Mouse (Mus musculus): ENCODE results near the gene Acaa1b.

Acaa1b gene

DNA sequence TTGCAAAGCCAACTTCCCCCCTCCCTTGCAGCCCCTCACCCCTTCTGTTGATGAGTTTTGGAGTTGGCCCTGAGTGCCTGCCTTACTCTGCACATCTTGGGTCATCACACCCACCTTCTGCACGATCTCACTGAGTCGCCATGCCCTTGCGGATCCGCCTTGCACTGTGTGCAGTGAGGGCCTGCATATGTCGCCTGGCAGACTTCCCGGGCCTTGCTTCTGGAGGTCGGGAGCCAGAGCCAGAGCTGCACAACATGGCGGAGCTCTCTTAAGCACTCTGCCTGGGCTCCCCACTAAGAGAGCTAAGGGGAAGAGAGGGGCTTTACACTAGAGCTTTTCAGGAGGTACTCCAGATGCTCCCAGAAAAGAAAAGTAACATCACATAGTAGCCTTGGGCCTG is 12.2 kb downstream of the Acaa1b start:
- DNase-seq (ENCODE audit: low read depth, low spot score), result no peak

DNA sequence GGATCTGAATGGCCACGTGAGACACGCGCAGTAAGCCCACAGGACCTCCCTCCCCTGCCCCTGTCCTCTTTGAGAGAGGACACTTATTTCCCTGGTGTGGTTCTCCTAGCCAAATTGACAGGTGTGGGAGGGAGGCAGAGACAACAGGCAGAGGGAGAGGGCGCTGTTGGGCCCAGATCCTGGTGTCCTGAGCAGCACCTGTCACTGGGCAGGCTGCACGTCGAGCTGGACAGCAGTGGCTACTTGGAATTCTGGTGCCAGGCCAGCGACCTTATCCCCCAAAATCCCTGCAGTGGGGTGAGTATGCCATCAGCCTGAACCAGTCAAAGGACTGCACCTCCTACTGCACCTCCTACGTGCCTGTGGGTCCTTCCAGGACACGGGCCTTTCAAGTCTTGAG is 13.5 kb downstream of the Acaa1b start:
- DNase-seq (ENCODE audit: low read depth, low spot score), result no peak

DNA sequence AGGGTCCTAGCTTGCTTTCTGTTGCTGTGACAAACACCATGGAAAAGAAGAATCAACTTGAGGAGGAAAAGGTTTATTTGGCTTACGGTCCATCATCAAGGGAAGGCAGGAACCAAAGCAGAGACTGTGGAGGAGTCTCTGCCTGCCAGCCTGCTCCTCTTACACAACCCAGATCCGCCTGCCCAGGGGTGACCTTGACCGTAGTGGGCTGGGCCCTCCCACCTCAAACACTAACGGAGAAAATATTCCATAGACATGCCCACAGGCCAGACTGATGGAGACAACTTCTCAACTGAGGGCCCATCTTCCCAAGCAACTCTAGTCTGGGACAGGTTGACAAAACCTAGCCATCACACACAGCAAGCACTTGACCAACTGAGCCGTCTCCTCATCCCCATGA is 14.8 kb downstream of the Acaa1b start:
- no peak for DNase-seq (ENCODE audit: low read depth, low spot score)

DNA sequence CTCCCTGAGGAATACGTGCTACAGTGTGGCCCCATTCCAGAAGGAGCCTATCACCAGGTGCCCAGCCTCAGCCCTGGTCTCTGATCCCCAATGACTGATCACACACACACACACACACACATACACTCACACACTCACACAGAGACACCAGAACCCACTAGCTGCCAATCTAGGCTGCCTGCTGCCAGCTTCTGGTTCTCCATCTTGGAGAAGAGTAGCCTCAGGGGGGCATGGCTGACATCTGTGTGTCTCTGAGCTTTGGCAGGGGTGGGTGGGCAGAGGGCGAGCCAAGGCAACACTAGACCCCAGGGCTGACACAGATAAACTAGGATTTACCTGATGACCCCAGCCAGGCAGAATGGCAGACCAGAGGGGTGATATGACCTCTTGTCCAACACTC is 18.1 kb downstream of the Acaa1b start:
- DNase-seq (ENCODE audit: low read depth, low spot score), result no peak

DNA sequence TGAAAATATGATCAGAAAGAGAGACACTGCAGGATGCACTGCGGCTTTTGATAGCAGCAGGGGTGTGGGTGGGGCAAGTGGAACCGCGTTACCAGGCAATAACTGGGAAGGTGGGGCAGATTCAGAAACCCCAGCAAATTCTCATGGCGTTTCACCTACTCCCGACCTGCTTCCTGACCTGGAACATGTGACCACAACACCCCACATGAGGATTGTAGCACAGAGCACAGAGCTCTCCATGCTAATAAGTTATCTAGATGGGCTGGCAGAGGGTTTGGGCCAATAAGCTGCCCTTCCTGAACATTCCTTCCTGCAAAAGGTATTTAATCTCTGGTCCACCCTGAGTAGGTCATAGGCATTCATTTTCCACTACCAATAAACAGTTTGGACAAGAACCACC is 26.2 kb downstream of the Acaa1b start:
- DNase-seq (ENCODE audit: low read depth, low spot score), result no peak

DNA sequence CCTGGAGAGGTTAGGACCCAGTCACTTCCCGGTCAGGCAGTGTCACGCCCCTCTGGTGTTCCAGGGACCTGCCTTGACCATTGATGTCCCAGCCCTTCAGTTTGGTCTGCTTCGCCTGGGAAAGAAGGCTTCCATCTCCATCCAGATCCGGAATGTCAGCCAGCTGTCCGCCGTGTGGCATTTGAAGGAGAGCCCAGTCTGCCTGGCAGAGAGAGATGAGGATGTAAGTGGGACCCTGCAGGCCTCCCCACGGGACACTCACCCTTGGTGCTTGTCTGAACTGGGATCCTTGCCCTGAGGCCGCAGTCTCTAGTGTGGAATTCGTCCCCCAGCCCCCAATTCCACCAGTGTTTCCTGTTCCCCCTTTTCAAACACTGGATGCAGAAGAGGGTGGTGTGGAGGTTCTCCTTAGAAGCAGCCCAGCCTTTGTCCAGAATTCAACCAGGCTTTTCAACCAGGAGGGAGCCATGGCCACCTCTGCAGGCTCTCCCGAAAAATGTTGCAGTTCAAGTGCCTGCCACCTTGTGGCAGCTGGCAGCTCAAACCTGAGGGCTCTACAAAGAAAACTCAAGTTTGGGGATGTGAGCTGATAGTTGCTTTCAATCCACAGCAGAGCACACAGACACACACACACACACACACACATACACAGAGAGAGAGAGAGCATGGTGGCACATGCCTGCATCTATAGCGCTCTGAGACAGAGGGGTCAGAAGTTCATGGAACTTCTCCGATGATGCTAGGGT is 28.3 kb downstream of the Acaa1b start:
- DNase-seq (ENCODE audit: low read depth, low spot score), result no peak

DNA sequence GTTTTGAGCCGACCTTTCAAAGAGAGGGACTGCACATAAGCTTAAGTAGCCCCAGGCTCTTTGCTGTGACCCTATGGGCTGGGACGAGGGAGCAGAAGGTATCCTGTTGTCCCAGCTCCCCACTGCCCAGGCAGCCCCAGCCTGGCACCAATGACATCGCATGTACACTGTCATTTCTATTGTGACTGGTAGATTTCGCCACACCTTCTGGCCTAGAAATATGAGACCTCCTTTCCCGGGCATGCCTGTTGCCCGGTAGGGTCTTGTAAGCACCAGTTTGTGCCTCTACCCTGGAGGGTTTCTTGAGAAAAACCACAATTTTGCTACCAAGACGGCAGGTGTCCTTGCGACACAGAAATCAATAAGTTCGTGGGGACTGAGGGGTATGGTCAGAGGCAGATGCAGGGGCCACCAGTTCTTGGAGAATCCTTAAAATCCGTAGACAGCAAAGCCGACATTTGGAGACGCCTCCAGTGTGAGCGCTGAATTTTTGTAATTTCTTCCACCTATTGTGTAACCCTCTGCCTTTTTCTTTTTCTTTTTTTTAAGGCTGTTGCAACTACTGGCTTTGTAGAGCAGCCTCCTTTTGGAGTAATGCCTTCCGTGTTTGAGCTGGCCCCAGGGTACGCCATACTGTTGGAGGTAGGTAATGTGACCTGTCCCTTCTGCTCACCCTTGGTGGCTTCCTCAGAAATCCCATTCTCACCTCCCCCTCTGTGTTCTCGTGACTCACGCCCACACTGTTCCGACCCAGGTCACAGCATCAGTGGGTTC is 34.1 kb downstream of the Acaa1b start:
- DNase-seq (ENCODE audit: low read depth, low spot score), result no peak

DNA sequence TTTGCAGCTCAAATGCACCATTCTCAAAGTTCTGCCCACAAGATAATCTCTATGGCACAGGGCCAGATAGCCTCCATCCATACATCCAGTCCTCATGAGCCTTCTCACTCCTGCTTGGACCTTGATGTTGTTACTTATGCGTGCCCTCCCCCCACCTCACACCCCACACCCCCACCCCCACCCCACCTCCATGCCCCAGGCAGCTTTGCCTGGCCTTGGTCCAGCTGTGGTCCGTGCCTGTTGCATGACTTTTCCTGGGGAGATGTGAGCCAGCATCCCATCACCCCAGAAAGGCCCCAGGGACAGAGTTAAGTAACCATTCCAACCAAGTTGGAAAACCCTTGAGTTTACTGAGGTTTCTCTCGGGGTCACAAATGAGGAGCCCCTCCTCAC is 36.7 kb downstream of the Acaa1b start:
- no peak for DNase-seq (ENCODE audit: low read depth, low spot score)

DNA sequence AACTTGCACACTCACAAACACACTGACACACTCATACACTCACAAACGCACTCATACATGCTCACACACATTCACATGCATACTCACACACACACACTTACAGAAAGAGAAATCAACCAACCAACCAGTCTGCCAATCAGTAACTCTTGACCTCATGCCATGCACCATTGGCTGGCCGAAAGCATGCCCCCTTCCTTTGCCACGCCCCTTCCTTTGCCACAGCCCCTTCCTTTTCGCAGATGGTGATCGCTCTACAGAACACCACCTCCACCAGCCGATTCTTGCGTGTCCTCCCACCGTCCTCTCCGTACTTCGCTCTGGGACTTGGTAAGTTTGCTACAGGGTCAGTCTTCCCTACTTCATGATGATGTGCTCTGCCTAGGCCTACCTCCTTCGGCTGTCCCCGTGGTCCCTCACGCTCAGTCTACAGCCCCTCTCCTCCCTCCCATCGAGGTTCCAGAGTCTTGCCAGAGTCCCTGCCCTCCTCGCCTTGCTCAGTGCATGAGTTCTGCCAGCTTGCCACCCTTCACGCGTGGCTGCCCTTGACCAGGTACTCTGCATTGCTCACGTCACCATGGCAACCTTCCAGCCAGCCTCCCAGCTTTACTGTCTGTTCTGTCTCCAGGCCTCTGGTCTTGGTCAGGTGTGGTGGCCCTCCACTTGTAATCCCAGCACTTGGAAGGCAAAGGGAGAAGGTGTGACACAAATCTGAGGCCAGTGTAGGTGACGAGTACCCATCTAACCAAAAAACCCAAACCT is 37.3 kb downstream of the Acaa1b start:
- DNase-seq (ENCODE audit: low read depth, low spot score), result no peak

DNA sequence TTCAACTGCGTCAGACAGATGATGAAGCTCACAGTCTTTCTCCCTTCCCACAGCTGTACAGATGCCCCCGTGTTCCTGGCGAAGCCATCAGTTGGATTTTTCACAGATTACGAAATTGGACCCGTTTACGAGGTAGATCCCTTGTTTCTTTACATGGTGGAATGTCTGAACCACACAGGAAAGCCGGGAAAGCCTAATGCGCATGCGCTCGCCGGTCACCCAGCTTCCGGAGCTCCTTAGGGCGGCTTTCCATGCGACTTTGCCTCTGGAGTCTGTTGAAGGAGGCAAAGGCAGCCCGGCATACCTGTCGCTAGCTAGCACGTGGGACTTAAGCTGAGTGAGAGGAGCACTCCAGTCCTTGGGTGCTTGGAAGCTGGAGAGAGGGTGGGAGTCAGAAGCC is 42.0 kb downstream of the Acaa1b start:
- no peak for DNase-seq (ENCODE audit: low read depth, low spot score)

DNA sequence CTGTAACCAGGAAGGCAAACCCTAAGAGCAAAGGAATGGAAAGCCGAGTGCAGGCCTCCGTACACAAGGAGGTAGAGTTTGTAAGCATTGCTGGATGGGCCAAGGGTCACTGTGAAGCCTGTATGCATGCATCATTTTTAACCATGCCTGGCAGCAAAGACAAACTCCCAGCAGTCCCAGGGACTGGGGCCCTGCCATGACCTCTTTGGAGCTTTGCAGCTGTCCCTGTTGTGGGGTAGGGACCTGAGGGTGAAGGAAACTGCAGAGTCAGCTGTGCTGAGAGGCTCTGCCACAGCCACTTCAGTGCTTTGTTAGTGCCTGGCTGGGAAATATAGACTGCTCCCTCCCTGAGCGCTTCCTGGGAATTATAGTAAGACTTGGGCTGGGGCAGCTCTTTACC is 46.3 kb downstream of the Acaa1b start:
- no peak for DNase-seq (ENCODE audit: low read depth, low spot score)

DNA sequence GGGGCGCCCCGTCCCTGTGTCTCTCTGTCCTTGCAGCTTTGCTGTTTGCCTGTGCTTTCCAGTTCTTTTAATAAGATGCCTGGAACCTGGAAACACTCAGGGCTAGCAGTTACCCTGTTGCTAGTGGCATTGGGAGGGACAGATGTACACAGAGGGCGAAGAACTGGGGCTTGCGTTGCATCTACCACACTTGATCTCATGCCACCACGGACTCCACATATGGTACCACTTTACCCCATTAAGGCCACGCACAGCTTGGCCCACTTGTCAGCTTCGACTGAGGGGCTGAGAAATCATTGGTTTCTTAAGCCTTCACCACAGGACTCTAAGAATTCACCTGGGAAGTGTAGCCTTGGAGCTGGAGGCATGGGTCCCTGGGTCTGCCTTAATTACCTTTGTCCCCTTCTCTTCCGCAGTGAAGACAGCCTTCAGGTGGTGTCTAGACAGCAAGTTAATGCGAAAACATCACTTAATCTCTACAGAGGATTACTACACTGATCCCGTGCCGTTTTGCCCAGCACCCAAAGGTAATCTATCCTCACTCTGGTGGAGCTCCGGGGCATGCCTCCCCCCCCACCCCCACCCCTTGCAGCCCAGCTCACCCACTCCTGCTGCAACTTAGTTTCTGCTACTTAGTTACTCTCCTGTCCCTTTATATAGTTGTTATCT is 47.1 kb downstream of the Acaa1b start:
- DNase-seq (ENCODE audit: low read depth, low spot score), result no peak

DNA sequence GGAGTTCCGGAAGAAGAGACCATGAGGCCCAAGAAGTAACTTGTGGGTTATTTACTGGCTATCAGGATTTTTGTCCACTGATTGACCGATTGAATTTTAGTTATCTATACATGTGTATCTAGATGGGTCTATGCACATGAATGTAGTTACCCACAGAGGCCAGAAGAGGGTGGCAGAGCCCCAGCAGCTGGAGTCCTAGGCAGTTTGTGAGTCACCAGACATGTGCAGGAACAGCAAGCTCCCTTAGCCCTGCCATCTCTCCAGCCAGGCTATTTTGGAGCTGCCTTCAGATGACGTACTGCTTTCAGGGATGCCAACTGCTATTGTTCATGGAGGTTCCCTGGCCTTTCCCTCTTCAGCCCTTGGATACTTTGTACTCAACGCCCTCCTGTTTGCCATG is 49.3 kb downstream of the Acaa1b start:
- no peak for DNase-seq (ENCODE audit: low read depth, low spot score)

DNA sequence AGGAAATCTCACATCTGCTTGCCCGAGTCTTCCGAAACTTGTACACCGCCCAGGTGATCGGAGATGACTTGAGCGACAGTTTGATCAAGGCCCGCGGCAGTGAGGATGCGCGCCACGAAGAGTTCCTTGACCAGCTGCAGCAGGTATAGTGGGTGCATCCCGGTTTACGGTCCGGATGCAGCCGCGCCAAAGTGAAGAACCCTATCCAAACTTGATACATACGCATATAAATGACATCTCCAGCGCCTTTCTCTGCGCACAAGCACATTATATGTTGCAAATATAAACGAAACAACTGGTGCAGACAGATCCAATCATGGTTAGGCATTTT is 54.1 kb downstream of the Acaa1b start:
- no peak for DNase-seq (ENCODE audit: low read depth, low spot score)

DNA sequence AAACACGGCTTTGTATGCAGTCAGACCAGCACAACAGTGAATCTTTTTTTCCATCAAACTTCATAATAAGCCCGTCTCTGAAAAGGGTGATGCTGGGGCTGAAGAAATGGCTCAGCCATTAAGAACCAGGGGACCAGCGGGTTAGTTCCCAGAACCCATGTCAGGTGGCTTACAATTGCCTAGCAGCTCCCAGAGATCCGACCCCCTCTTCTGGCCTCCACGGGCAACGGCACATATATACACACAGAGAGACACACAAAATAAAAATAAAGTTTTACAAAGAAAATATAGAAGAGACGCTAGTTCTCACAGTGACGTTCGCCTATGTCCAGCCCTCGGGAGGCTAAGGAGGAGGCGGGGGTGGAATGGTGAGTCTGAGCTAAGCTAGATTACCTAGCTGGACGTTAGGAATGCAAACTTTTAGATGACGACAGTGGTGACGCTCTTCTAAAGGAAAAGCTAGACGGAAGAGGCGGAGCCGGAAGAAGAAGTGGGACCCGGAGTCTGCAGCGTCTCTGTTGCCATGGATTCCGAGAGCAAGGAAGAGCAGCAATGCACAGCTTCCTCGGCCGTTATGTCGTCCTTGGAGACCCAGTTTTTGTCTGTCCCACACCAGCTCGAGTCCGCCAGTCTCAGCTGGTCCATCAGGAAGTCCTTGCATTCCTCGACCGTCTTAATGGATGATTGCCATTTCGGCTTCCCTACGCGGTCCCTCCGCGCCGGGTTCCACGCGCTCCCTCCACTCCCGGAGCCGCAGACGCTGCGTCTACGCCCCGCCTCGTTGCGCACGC is 54.7 kb downstream of the Acaa1b start, which contains the start of gene Dlec1:
TSS of gene Dlec1 (plus strand) at position 487 of the 791 bp plus-strand sequence.
- DNase-seq (ENCODE audit: low read depth, low spot score), result no peak

DNA sequence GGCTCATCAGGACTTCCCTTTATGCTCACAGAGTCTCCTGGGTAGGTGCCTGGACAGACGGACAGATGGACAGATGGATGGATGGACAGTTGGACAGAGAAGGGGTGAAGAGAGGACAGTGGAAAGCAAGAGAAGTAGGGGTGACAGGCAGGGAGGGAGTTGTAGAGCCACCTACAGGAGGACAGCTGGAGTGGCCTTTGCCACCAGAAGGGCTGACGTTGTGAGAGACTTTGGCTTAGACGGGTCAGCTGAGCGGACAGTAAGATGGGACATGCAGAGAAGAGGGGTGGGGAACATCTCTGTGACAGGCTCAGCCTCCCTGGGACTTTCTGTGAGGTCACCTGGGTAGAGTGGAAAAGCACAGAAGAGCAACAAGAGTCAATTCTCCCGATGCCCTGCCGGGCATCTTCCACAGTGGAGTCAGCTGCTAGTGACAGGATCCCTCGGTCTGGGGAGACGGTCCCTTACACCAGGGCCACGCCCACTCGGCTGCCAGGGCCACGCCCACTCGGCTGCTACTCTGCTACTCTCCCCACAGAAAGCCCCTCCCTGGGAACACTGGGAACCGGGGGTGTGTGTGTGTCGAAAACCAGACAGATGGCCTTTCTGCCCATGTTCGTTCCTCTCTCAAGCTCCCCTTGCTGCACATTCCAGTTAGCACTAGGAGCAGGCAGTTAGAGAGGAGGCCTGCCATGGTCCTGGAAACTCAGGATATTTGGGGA is 56.6 kb downstream of the Acaa1b start:
- DNase-seq (ENCODE audit: low read depth, low spot score), result no peak

Measured in retina, postnatal 7 days (tissue).